Mouse (Mus musculus): ENCODE measurements at regions not wholly inside any gene's neighbourhood (a gene's known extent, or its start where the extent isn't known, plus 50 kb on each side); places are given as distances from the start of the nearest gene placed in this dataset.

- DNase-seq (ENCODE audit: low spot score): no peak
These were observed 688.6 kb upstream of the BB014433 start for GRCm38 (mm10) chr8:15734461-15734860.

- no peak for DNase-seq (ENCODE audit: low spot score)
These were observed 685.4 kb upstream of the BB014433 start for GRCm38 (mm10) chr8:15731324-15731723.

GRCm38 (mm10) chr8:15729075-15729474 is 683.2 kb upstream of the BB014433 start:
- peak; percentile 47 for DNase-seq (ENCODE audit: low spot score)

- DNase-seq (ENCODE audit: low spot score): no peak
These were observed 680.4 kb upstream of the BB014433 start for GRCm38 (mm10) chr8:15726310-15726709.
